Mouse (Mus musculus) liver, embryonic 14.5 days (tissue): ENCODE results near the gene Fam163a. TPM values are rescaled to one million over a fixed set of nuclear protein-coding genes. Genes with fewer than 3 reads are reported as not detected.

ENCODE experiments used
- ATAC-seq: fragments of 200-750 bp; cut with Nextera tagmentation; 2 replicates; pipeline ENCODE4 v1.8.0; 2017; ENCODE audit warnings: moderate number of reproducible peaks, mild to moderate bottlenecking, moderate library complexity; ENCODE audit not compliant: insufficient read depth
- DNase-seq, 3 experiments: peaks; one replicate each; pipeline ENCODE4 v3.0.0-alpha.2; 2012 to 2013; ENCODE audit warnings: low read depth in 3 of 3, low spot score in 3 of 3
- H3K27ac ChIP-seq: fragments of 300-500 bp; sonication (generic); 2 replicates; pipeline ENCODE4 v1.5.1; 2014; ENCODE audit warnings: moderate library complexity, mild to moderate bottlenecking, control low read depth, inconsistent platforms
- H3K27me3 ChIP-seq: fragments of 300-500 bp; sonication (generic); 2 replicates; pipeline ENCODE4 v1.6.1; 2014; ENCODE audit warnings: mild to moderate bottlenecking, low read length, moderate library complexity; ENCODE audit not compliant: control insufficient read depth, insufficient read depth
- H3K36me3 ChIP-seq: fragments of 300-500 bp; sonication (generic); replicated peaks from 2 replicates; pipeline ENCODE4 v1.6.1; 2014; ENCODE audit warnings: low read depth; ENCODE audit not compliant: control insufficient read depth, insufficient read depth
- H3K4me1 ChIP-seq, 2 experiments: fragments of 200-500 bp in 1 of 2; fragments of 300-500 bp in 1 of 2; sonication (generic) in 1 of 2; replicated peaks; 2 replicates each; pipeline ENCODE4 v1.6.1; 2012 to 2014; ENCODE audit warnings: antibody characterized with exemption in 1 of 2, inconsistent platforms in 1 of 2, low read length in 1 of 2; ENCODE audit not compliant: control insufficient read depth in 2 of 2, insufficient read depth in 2 of 2
- H3K4me2 ChIP-seq: fragments of 300-500 bp; sonication (generic); 2 replicates; pipeline ENCODE4 v1.6.1; 2014; ENCODE audit warnings: low read depth, mild to moderate bottlenecking, control low read depth, moderate library complexity
- H3K4me3 ChIP-seq, 2 experiments: fragments of 200-500 bp in 1 of 2; fragments of 300-500 bp in 1 of 2; sonication (generic) in 1 of 2; 2 replicates each; pipeline ENCODE4 v1.5.1; 2012 to 2014; ENCODE audit warnings: low read depth in 2 of 2, low read length in 2 of 2, mild to moderate bottlenecking in 2 of 2, control low read depth in 1 of 2, inconsistent platforms in 1 of 2, moderate library complexity in 1 of 2; ENCODE audit not compliant: insufficient read depth in 1 of 2
- H3K9ac ChIP-seq: fragments of 300-500 bp; sonication (generic); replicated peaks from 2 replicates; pipeline ENCODE4 v1.6.1; 2014; ENCODE audit warnings: mild to moderate bottlenecking, control low read depth, moderate library complexity
- H3K9me3 ChIP-seq: fragments of 300-500 bp; sonication (generic); 2 replicates; pipeline ENCODE4 v1.6.1; 2016; ENCODE audit warnings: low read length, mixed read lengths; ENCODE audit not compliant: control insufficient read depth
- CTCF ChIP-seq: IDR thresholded peaks from 2 replicates; pipeline ENCODE4 v1.5.1; 2016; ENCODE audit warnings: antibody characterized with exemption, low read depth, control low read depth
- EP300 ChIP-seq: IDR thresholded peaks from 2 replicates; pipeline ENCODE4 v1.6.1; 2016; ENCODE audit warnings: antibody characterized with exemption, low read depth
- WGBS: fragments of 180-500 bp; shearing (Covaris S2); extraction: QIAGEN DNeasy Blood & Tissue Kit; methylation state at CpG from one replicate; pipeline ENCODE4 v1.1.7; 2014; ENCODE audit not compliant: insufficient replicate concordance; 5-methylcytosine and 5-hydroxymethylcytosine counted together
- polyA plus RNA-seq, 2 experiments: library from polyadenylated mRNA; depleted of rRNA in 1 of 2; stranded (reverse) in 1 of 2; unstranded in 1 of 2; fragments of >200 nt; fragmentation: Nextera tagmentation in 1 of 2; extraction: Ambion mirVana in 1 of 2; gene quantifications; 2 replicates each; pipeline versions ENCODE4 v1.2.1 to v1.2.3; 2012 to 2014

Gene Fam163a
- polyA plus RNA-seq, 2 experiments = 0.01 TPM; not detected in 1

DNA sequence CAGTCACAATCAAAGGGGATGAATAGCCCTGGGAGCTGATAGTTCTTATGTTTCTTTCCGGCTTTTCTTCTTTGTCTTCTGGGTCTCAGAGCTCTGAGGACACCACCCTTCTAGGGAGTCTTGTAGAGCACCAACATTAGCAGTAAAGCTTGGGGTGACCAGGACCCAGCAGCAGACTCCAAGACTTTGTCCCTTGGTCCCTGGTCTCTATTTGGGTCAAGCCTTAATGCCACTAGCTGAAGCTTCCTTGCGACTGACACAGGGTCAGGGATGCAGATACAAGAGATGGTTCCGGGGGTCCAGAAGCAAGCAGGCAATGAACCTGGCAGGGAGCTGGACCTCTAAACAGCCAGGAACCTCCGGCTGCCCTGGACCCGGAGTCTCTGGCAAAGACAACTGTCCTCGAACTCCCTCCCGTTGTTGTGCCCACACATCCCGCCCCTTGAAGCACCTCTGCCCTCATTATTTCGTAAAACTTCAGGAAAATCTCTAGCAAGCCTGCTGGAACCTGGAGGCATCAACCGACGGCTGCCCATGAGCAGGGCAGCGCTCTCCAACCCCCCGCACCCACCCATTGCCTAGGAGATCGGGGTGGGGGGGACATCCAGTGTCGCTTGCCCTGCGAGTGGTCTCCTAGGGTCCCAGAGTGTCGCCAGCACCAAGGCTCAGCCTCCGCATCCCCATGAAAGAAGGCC lies 718 bp downstream of the Fam163a start:
- DNase-seq (no peak), ATAC-seq (no peak)
- peak overlapping the region in 1 of 2 experiments; percentile 13; a peak in 1 of 4 replicates for H3K4me3 ChIP-seq
- no peaks in the 10 kb centered on the region; the same call in 1 of the 2 replicates for H3K9me3 ChIP-seq
- WGBS = 3% methylated on average over 18 of the region's 18 CpGs
- H3K27me3 ChIP-seq = peaks cover 59% of the 10 kb centered on the region
- TF ChIP-seq EP300 (no peak), CTCF (no peak)
- peak overlapping the region; percentile 28 for H3K4me2 ChIP-seq
- no peak overlapping the region for H3K9ac ChIP-seq
- H3K27ac ChIP-seq = no peak overlapping the region
- H3K36me3 ChIP-seq = no peaks in the 10 kb centered on the region
- H3K4me1 ChIP-seq = no peaks in the 10 kb centered on the region

DNA sequence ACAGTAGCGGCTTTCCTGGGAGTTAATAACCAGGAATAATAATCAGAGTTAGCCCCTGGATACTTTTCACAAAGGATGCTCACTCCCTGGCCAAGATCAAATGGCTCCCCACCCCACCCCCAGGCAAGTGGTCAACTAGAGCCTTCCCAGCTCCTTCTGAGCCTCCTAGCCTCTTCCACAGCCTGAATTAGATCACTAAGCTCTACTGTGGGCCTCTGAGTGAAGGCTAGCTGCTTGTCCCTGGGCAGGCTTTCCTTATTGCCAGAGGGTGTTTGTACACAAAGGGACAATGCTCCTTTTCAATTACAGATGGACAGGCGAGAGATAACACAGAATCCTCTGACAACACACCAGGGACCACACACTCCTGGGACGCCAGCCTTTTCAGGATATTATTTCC lies 2.2 kb downstream of the Fam163a start:
- no peak overlapping the region for H3K4me2 ChIP-seq
- no peak overlapping the region for H3K4me3 ChIP-seq
- no peaks in the 10 kb centered on the region; the same call in 1 of the 2 replicates for H3K9me3 ChIP-seq
- 56% methylated on average over 3 of the region's 3 CpGs for WGBS
- TF ChIP-seq CTCF (no peak), EP300 (no peak)
- DNase-seq (no peak), ATAC-seq (no peak)
- H3K4me1 ChIP-seq = no peaks in the 10 kb centered on the region
- no peak overlapping the region for H3K27ac ChIP-seq
- peaks cover 58% of the 10 kb centered on the region for H3K27me3 ChIP-seq
- no peaks in the 10 kb centered on the region for H3K36me3 ChIP-seq
- no peak overlapping the region for H3K9ac ChIP-seq

DNA sequence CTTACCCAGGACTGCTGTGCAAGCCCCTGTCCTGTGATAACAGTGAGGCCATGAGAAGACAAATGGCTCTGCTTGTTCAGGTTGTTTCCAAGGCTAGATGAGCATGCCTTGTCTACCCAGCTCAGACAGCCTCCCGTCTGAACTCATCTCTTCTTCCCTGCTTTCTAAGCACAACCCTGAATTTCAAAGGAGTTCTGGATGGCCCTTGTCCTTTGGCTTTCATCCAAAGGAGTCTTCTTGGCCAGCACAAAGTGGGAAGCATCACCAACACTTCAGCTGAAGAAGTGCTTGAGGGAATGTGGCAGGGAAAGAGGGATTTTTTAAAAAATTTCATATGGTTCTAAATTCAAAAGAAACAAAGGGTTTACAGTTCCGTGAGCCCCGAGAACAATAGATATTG lies 3.8 kb downstream of the Fam163a start:
- no peak overlapping the region for H3K4me2 ChIP-seq
- no peak overlapping the region for H3K9ac ChIP-seq
- DNase-seq (no peak), ATAC-seq (no peak)
- 72% methylated on average over 3 of the region's 3 CpGs for WGBS
- TF ChIP-seq EP300 = no peak
- no peak for TF ChIP-seq CTCF
- H3K4me3 ChIP-seq = no peak overlapping the region
- H3K36me3 ChIP-seq = no peaks in the 10 kb centered on the region
- H3K27me3 ChIP-seq = peaks cover 42% of the 10 kb centered on the region
- no peaks in the 10 kb centered on the region for H3K4me1 ChIP-seq
- no peak overlapping the region for H3K27ac ChIP-seq
- no peaks in the 10 kb centered on the region; the same call in 1 of the 2 replicates for H3K9me3 ChIP-seq

DNA sequence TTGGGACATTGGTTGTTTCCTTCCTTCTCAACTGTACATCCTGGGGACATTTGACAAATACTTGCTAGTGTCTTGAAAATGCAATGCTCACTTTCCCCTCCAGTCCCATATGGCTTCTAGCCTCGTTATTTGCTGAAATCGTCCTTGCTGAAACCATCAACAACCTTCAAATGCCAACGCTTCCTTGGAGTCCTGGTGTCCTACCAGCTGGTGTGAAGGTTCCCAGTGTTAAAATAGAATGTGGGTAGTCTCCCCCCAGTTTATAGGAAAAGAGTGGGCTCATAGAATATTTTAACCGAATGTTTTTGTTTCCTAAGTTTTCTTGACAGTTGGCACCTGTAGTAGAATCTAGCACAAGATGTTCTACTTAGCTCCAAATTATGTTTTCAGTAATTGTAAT lies 7.2 kb downstream of the Fam163a start:
- TF ChIP-seq EP300 (no peak), CTCF (no peak)
- H3K27me3 ChIP-seq = peaks cover 7% of the 10 kb centered on the region
- H3K4me2 ChIP-seq = no peak overlapping the region
- H3K27ac ChIP-seq = no peak overlapping the region
- no peaks in the 10 kb centered on the region; the same call in 1 of the 2 replicates for H3K9me3 ChIP-seq
- no peak overlapping the region for H3K9ac ChIP-seq
- H3K4me1 ChIP-seq = no peaks in the 10 kb centered on the region
- H3K36me3 ChIP-seq = no peaks in the 10 kb centered on the region
- ATAC-seq = no peak
- no peak for DNase-seq
- H3K4me3 ChIP-seq = no peak overlapping the region
- WGBS = 53% methylated on average over 4 of the region's 4 CpGs

DNA sequence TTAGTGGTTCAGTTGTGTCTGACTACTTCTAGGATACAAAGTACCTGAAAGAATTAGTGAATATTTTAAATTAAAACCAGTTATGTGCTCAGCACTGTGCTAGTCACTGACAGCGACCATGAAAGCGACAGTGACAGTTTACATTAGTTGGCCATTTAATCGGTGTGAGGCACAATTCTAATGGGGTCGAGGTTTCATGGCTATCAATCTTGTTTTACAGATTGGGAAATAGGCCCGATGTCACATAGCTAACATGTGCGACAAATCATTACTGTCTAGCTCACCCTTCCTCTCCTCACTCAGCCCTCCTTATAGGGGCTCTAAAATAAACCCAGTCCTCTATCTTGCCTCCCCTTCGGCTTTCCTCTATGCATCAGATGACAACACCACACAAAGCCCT lies 11.5 kb downstream of the Fam163a start:
- 62% methylated on average over 7 of the region's 7 CpGs for WGBS
- Histone ChIP-seq H3K4me2 (no peak overlapping the region), H3K4me1 (no peaks in the 10 kb centered on the region), H3K4me3 (no peak overlapping the region), H3K36me3 (no peaks in the 10 kb centered on the region), H3K9ac (no peak overlapping the region), H3K27me3 (no peaks in the 10 kb centered on the region), H3K9me3 (no peaks in the 10 kb centered on the region), H3K27ac (no peak overlapping the region)
- DNase-seq = no peak
- TF ChIP-seq EP300 = no peak
- TF ChIP-seq CTCF = no peak
- ATAC-seq = no peak
